Mouse (Mus musculus): ENCODE results near the gene Hoxc5.
A peak's percentile ranks its signal among the peaks of the same experiment; 100 is the strongest.

Hoxc5 gene

GRCm38 (mm10) chr15:102967511-102968397 lies 511 bp downstream of the Hoxc5 start:
- DNase-seq (ENCODE audit: low read depth, low spot score): no peak

- DNase-seq (ENCODE audit: low read depth, low spot score): no peak
These were observed 2.1 kb downstream of the Hoxc5 start for GRCm38 (mm10) chr15:102969296-102969695.

GRCm38 (mm10) chr15:102970740-102971139 lies 3.5 kb downstream of the Hoxc5 start:
- DNase-seq (ENCODE audit: low read depth, low spot score): peak; percentile 46

- DNase-seq (ENCODE audit: low read depth, low spot score): no peak
These were observed 5.0 kb downstream of the Hoxc5 start for GRCm38 (mm10) chr15:102972254-102972653.

GRCm38 (mm10) chr15:102972753-102973152 lies 5.5 kb downstream of the Hoxc5 start:
- no peak for DNase-seq (ENCODE audit: low read depth, low spot score)

- DNase-seq (ENCODE audit: low read depth, low spot score): no peak
These were observed 7.8 kb downstream of the Hoxc5 start for GRCm38 (mm10) chr15:102975034-102975433.

- DNase-seq (ENCODE audit: low read depth, low spot score): no peak
These were observed 8.5 kb downstream of the Hoxc5 start for GRCm38 (mm10) chr15:102975688-102976111.

GRCm38 (mm10) chr15:102976171-102976570 lies 8.9 kb downstream of the Hoxc5 start, which contains the start of gene Hoxc9:
Hoxc9 (plus strand) TSS chr15:102976439.
- no peak for DNase-seq (ENCODE audit: low read depth, low spot score)

- peak; percentile 56 for DNase-seq (ENCODE audit: low read depth, low spot score)
These were observed 9.6 kb downstream of the Hoxc5 start for GRCm38 (mm10) chr15:102976631-102977422.

GRCm38 (mm10) chr15:102977423-102977974 lies 10.3 kb downstream of the Hoxc5 start:
- peak; percentile 43 for DNase-seq (ENCODE audit: low read depth, low spot score)

GRCm38 (mm10) chr15:102978615-102979515 lies 11.6 kb downstream of the Hoxc5 start:
- no peak for DNase-seq (ENCODE audit: low read depth, low spot score)

GRCm38 (mm10) chr15:102979936-102980335 lies 12.7 kb downstream of the Hoxc5 start:
- DNase-seq (ENCODE audit: low read depth, low spot score): no peak

- no peak for DNase-seq (ENCODE audit: low read depth, low spot score)
These were observed 13.1 kb downstream of the Hoxc5 start for GRCm38 (mm10) chr15:102980352-102980751.

GRCm38 (mm10) chr15:102980912-102981311 lies 13.7 kb downstream of the Hoxc5 start:
- peak; percentile 27 for DNase-seq (ENCODE audit: low read depth, low spot score)

GRCm38 (mm10) chr15:102981379-102982288 lies 14.4 kb downstream of the Hoxc5 start:
- peak; percentile 60 for DNase-seq (ENCODE audit: low read depth, low spot score)

GRCm38 (mm10) chr15:102983716-102984115 lies 16.5 kb downstream of the Hoxc5 start:
- no peak for DNase-seq (ENCODE audit: low read depth, low spot score)

- DNase-seq (ENCODE audit: low read depth, low spot score): no peak
These were observed 17.3 kb downstream of the Hoxc5 start for GRCm38 (mm10) chr15:102984521-102984920.

- no peak for DNase-seq (ENCODE audit: low read depth, low spot score)
These were observed 17.7 kb downstream of the Hoxc5 start for GRCm38 (mm10) chr15:102984925-102985324.

GRCm38 (mm10) chr15:102987124-102987833 lies 20.0 kb downstream of the Hoxc5 start:
- peak; percentile 88 for DNase-seq (ENCODE audit: low read depth, low spot score)
